Mouse (Mus musculus): ENCODE data around the gene Ccdc121. TPM values are rescaled to one million over a fixed set of nuclear protein-coding genes. Genes with fewer than 3 reads are reported as not detected.

Ccdc121 gene
- polyA plus RNA-seq, 1 experiment from 2014 or later, result not detected

GRCm38 (mm10) chr1:181466601-181467320 lies 44.5 kb downstream of the Ccdc121 start:
- Histone ChIP-seq H3K36me3 (ENCODE audit: control insufficient read depth, insufficient read depth, low read length) (no peaks in the 10 kb centered on the region), H3K4me2 (ENCODE audit: low read depth, low read length) (no peak overlapping the region), H3K9ac (ENCODE audit: low read depth, low read length) (no peak overlapping the region), H3K4me1 (ENCODE audit: control insufficient read depth, insufficient read depth, low read length) (peaks cover 9% of the 10 kb centered on the region; the same call in 1 of the 2 replicates), H3K9me3 (ENCODE audit: control insufficient read depth, low read length) (peaks cover 12% of the 10 kb centered on the region), H3K27me3 (replicated peaks; ENCODE audit: control insufficient read depth, insufficient read depth, low read length) (no peaks in the 10 kb centered on the region), H3K27ac (ENCODE audit: low read length) (no peak overlapping the region), H3K4me3 (ENCODE audit: low read length) (no peak overlapping the region)
- 60% methylated on average over 17 of the region's 17 CpGs for whole genome bisulfite sequencing
- peak; percentile 24; the same call in 1 of the 2 replicates for ATAC-seq

DNA sequence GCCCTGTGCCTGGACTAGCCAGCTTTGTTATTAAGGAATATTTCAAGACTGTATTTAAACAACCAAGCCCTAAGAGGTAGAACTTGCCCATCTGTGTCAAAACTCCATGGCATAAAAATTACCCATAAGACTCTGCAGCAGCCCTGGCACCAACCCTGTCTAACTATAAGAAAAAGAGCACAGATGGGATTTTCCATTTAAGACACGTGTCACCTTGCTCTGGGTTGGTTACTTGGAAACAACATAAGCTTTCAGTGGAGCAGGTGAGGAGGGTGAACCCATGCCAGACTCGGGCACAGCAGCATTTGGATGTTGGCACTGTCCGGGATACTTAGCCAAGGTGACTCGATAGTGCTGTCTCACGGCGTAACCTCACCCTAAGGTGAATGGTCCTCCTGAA lies 45.2 kb downstream of the Ccdc121 start:
- no peak overlapping the region for H3K4me2 ChIP-seq (ENCODE audit: low read depth, low read length)
- H3K9ac ChIP-seq (ENCODE audit: low read depth, low read length), result no peak overlapping the region
- H3K27me3 ChIP-seq (replicated peaks; ENCODE audit: control insufficient read depth, insufficient read depth, low read length), result no peaks in the 10 kb centered on the region
- no peak overlapping the region for H3K4me3 ChIP-seq (ENCODE audit: low read length)
- H3K36me3 ChIP-seq (ENCODE audit: control insufficient read depth, insufficient read depth, low read length), result no peaks in the 10 kb centered on the region
- H3K9me3 ChIP-seq (ENCODE audit: control insufficient read depth, low read length), result 0 out of 2 replicates have a peak, but pooled peaks cover 5% of the 10 kb centered on the region
- H3K27ac ChIP-seq (ENCODE audit: low read length), result no peak overlapping the region
- ATAC-seq, result no peak
- WGBS, result 91% methylated on average over 6 of the region's 6 CpGs
- H3K4me1 ChIP-seq (ENCODE audit: control insufficient read depth, insufficient read depth, low read length), result peaks cover 9% of the 10 kb centered on the region; the same call in 1 of the 2 replicates

- Histone ChIP-seq H3K9me3 (ENCODE audit: control insufficient read depth, low read length) (no peaks in the 10 kb centered on the region), H3K27me3 (replicated peaks; ENCODE audit: control insufficient read depth, insufficient read depth, low read length) (no peaks in the 10 kb centered on the region), H3K36me3 (ENCODE audit: control insufficient read depth, insufficient read depth, low read length) (no peaks in the 10 kb centered on the region), H3K4me1 (ENCODE audit: control insufficient read depth, insufficient read depth, low read length) (peaks cover 9% of the 10 kb centered on the region; the same call in 1 of the 2 replicates), H3K9ac (ENCODE audit: low read depth, low read length) (no peak overlapping the region), H3K4me3 (ENCODE audit: low read length) (no peak overlapping the region), H3K27ac (ENCODE audit: low read length) (no peak overlapping the region), H3K4me2 (ENCODE audit: low read depth, low read length) (no peak overlapping the region)
- WGBS, result 44% methylated on average over 5 of the region's 5 CpGs
- no peak for ATAC-seq
These were observed 46.2 kb downstream of the Ccdc121 start for GRCm38 (mm10) chr1:181465027-181465426.

- no peak overlapping the region for H3K27ac ChIP-seq (ENCODE audit: low read length)
- no peak overlapping the region for H3K9ac ChIP-seq (ENCODE audit: low read depth, low read length)
- 79% methylated on average over 6 of the region's 6 CpGs for WGBS
- H3K4me3 ChIP-seq (ENCODE audit: low read length), result no peak overlapping the region
- H3K4me1 ChIP-seq (ENCODE audit: control insufficient read depth, insufficient read depth, low read length), result peaks cover 9% of the 10 kb centered on the region; the same call in 1 of the 2 replicates
- H3K9me3 ChIP-seq (ENCODE audit: control insufficient read depth, low read length), result no peaks in the 10 kb centered on the region
- ATAC-seq, result no peak
- no peaks in the 10 kb centered on the region for H3K36me3 ChIP-seq (ENCODE audit: control insufficient read depth, insufficient read depth, low read length)
- no peaks in the 10 kb centered on the region for H3K27me3 ChIP-seq (replicated peaks; ENCODE audit: control insufficient read depth, insufficient read depth, low read length)
- no peak overlapping the region for H3K4me2 ChIP-seq (ENCODE audit: low read depth, low read length)
These were observed 48.4 kb downstream of the Ccdc121 start for GRCm38 (mm10) chr1:181462906-181463179.

- WGBS, result 52% methylated on average over 8 of the region's 8 CpGs
- H3K4me2 ChIP-seq (ENCODE audit: low read depth, low read length), result no peak overlapping the region
- peaks cover 9% of the 10 kb centered on the region; the same call in 1 of the 2 replicates for H3K4me1 ChIP-seq (ENCODE audit: control insufficient read depth, insufficient read depth, low read length)
- ATAC-seq, result no peak
- no peak overlapping the region for H3K9ac ChIP-seq (ENCODE audit: low read depth, low read length)
- no peaks in the 10 kb centered on the region for H3K36me3 ChIP-seq (ENCODE audit: control insufficient read depth, insufficient read depth, low read length)
- no peak overlapping the region for H3K4me3 ChIP-seq (ENCODE audit: low read length)
- H3K27ac ChIP-seq (ENCODE audit: low read length), result no peak overlapping the region
- H3K9me3 ChIP-seq (ENCODE audit: control insufficient read depth, low read length), result no peaks in the 10 kb centered on the region
- H3K27me3 ChIP-seq (replicated peaks; ENCODE audit: control insufficient read depth, insufficient read depth, low read length), result no peaks in the 10 kb centered on the region
These were observed 49.0 kb downstream of the Ccdc121 start for GRCm38 (mm10) chr1:181462051-181462905.

DNA sequence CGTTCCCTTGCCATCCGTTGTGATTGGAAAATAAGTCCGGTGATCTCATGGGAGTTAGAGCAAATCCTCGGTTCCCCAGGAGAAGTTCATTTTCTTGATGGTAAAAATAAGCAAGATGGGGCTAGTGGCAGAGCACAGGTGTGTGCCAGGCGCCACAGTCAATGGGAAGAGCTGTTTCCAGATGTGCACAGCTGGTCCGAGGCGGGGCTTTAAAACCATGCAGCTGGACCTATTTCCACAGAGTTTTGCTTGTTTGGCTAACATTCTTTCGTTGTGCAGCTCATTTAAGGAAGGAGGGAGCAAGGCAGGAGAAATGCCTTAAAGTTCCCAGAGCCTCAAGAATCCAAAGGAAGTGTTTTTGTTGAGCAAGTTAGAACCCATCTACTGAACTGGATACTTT lies 49.8 kb downstream of the Ccdc121 start:
- Histone ChIP-seq H3K9ac (ENCODE audit: low read depth, low read length) (no peak overlapping the region), H3K36me3 (ENCODE audit: control insufficient read depth, insufficient read depth, low read length) (no peaks in the 10 kb centered on the region)

DNA sequence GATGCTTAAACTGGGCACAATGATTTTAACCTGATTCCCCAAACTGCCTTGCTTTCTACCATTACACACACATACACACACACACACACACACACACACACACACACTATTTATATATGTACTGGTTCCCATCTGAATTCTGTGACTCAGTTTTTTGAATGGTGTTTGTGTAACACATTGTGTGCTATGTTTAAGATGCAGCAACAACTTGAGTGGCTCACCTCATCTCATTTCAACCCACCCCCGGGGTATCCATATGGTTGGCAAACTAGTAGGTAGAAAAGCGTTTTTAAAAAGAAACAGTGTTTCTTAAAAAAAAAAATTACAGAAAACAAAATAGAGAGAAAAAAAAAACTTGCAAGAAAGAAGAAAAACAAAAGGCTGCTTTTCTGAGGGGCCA lies 51.0 kb downstream of the Ccdc121 start:
- no peak for ATAC-seq
- WGBS, result 81% methylated on average over 2 of the region's 2 CpGs
- no peak overlapping the region for H3K4me2 ChIP-seq (ENCODE audit: low read depth, low read length)
- no peaks in the 10 kb centered on the region for H3K4me1 ChIP-seq (ENCODE audit: control insufficient read depth, insufficient read depth, low read length)
- H3K4me3 ChIP-seq (ENCODE audit: low read length), result no peak overlapping the region
- H3K9ac ChIP-seq (ENCODE audit: low read depth, low read length), result no peak overlapping the region
- H3K36me3 ChIP-seq (ENCODE audit: control insufficient read depth, insufficient read depth, low read length), result no peaks in the 10 kb centered on the region
- no peaks in the 10 kb centered on the region for H3K9me3 ChIP-seq (ENCODE audit: control insufficient read depth, low read length)
- H3K27ac ChIP-seq (ENCODE audit: low read length), result no peak overlapping the region
- H3K27me3 ChIP-seq (replicated peaks; ENCODE audit: control insufficient read depth, insufficient read depth, low read length), result no peaks in the 10 kb centered on the region

More for the DNA sequence above, 49.8 kb downstream of the Ccdc121 start:
- Histone ChIP-seq H3K9me3 (ENCODE audit: control insufficient read depth, low read length) (no peaks in the 10 kb centered on the region), H3K4me2 (ENCODE audit: low read depth, low read length) (no peak overlapping the region), H3K4me3 (ENCODE audit: low read length) (no peak overlapping the region), H3K27me3 (replicated peaks; ENCODE audit: control insufficient read depth, insufficient read depth, low read length) (no peaks in the 10 kb centered on the region), H3K27ac (ENCODE audit: low read length) (no peak overlapping the region), H3K4me1 (ENCODE audit: control insufficient read depth, insufficient read depth, low read length) (0 out of 2 replicates have a peak, but pooled peaks cover 1% of the 10 kb centered on the region)
- no peak for ATAC-seq
- 69% methylated on average over 8 of the region's 8 CpGs for WGBS

Other genes with a start within 250 kb of the Ccdc121 start
- 0.13 and 0.21 TPM in 2 replicates for gene Cnih3, start 158.8 kb downstream of the Ccdc121 start, polyA plus RNA-seq (2015; fragmentation: Nextera tagmentation; extraction: Ambion mirVana)
- gene Dnah14, start 65.1 kb upstream of the Ccdc121 start, polyA plus RNA-seq (2015; fragmentation: Nextera tagmentation; extraction: Ambion mirVana), result 1.1 and 1.2 TPM in 2 replicates

All from intestine, embryonic 16.5 days (tissue).